Mouse (Mus musculus) lung, embryonic 15.5 days (tissue): ENCODE data around the gene Fam187b. TPM values are rescaled to one million over a fixed set of nuclear protein-coding genes. Genes with fewer than 3 reads are reported as not detected.
"Not testable (repeated sequence)": the region's sequence is repeated elsewhere in the genome, so short reads cannot be mapped to it uniquely, and the experiment has no call there.

Experiments
- ATAC-seq: fragments of 200-750 bp; cut with Nextera tagmentation; 2 replicates; pipeline ENCODE4 v1.8.0; 2017; ENCODE audit warnings: moderate number of reproducible peaks, borderline replicate concordance; ENCODE audit not compliant: low FRiP score, low TSS enrichment; ENCODE audit errors: extremely low read depth
- H3K27ac ChIP-seq: fragments of 300-500 bp; sonication (generic); 2 replicates; pipeline ENCODE4 v1.5.1; 2015; ENCODE audit warnings: moderate library complexity, mild to moderate bottlenecking, inconsistent platforms
- H3K27me3 ChIP-seq: fragments of 300-500 bp; sonication (generic); 2 replicates; pipeline ENCODE4 v1.6.1; 2015; ENCODE audit warnings: inconsistent platforms
- H3K36me3 ChIP-seq: fragments of 300-500 bp; sonication (generic); 2 replicates; pipeline ENCODE4 v1.6.1; 2015; ENCODE audit warnings: inconsistent platforms
- H3K4me1 ChIP-seq: fragments of 300-500 bp; sonication (generic); 2 replicates; pipeline ENCODE4 v1.6.1; 2015; ENCODE audit warnings: inconsistent platforms
- H3K4me2 ChIP-seq: fragments of 300-500 bp; sonication (generic); 2 replicates; pipeline ENCODE4 v1.6.1; 2015; ENCODE audit warnings: inconsistent platforms, mild to moderate bottlenecking, moderate library complexity
- H3K4me3 ChIP-seq: fragments of 300-500 bp; sonication (generic); 2 replicates; pipeline ENCODE4 v1.5.1; 2015; ENCODE audit warnings: mild to moderate bottlenecking, inconsistent platforms
- H3K9ac ChIP-seq: fragments of 300-500 bp; sonication (generic); 2 replicates; pipeline ENCODE4 v1.6.1; 2015; ENCODE audit warnings: inconsistent platforms
- H3K9me3 ChIP-seq: fragments of 300-500 bp; sonication (generic); 2 replicates; pipeline ENCODE4 v1.6.1; 2016; ENCODE audit warnings: inconsistent platforms
- WGBS: fragments of 180-500 bp; shearing (Covaris S2); methylation state at CpG from one replicate; pipeline ENCODE4 v1.1.7; 2015; 5-methylcytosine and 5-hydroxymethylcytosine counted together
- polyA plus RNA-seq: library from polyadenylated mRNA; unstranded; fragments of >200 nt; fragmentation: Nextera tagmentation; extraction: Ambion mirVana; gene quantifications from 2 replicates; pipeline ENCODE4 v1.2.1, GENCODE M21; 2015

Fam187b gene
- polyA plus RNA-seq = 6.3 TPM in 2 replicates

DNA sequence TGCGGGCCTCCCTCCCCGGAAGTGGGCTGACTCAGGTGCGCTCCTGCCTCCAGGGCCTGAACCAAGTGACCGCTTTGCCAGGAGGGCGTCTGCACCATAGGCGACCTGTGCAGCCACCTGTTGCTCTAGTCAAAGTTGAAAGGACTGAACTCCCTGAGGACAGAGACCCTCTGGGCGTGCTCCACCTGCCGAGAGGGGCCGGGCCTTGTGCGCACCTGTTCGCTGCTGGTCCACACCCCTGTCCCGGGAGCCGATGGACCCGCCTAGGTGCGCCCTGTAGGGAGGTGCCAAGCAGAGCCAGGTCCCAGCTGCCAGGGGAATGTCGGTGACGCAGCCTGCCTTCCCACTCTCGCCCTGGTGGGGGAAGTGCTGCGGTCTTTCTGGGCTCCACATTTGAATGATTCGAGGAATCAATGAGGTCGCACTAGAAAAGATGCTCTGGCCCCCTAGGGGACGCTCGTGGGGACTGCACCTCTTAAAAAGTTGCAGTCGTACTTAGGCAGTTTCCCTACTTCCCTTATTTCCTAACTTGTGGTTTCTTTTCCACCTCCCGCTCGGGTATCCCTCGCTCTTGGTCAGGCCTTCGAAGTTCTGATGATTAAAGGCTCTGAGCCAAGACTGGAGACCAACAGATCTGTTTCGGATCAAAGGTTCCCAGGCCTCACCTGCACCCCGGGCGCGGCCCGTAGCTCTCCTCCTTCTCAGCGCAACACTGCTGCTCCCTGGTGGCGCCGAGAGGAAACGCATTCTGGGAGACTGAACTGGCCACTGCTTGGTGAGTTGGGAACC, at the start of gene Fam187b:
TSS of gene Fam187b (plus strand) at position 290 of the 789 bp plus-strand sequence.
- H3K27ac ChIP-seq = peak within 1 kb of the TSS; percentile 96
- H3K9me3 ChIP-seq = no peaks in the 10 kb centered on the region
- H3K4me2 ChIP-seq = peak within 1 kb of the TSS; percentile 61
- ATAC-seq = peak; percentile 92
- H3K4me3 ChIP-seq = peak within 1 kb of the TSS; percentile 56
- under 1% methylated on average over 37 of the region's 37 CpGs for WGBS
- peak within 1 kb of the TSS; percentile 55 for H3K9ac ChIP-seq
- H3K4me1 ChIP-seq = peaks cover 13% of the 10 kb centered on the region; the same call in 1 of the 2 replicates
- 0 out of 2 replicates have a peak, but pooled peaks cover 4% of the 10 kb centered on the region for H3K36me3 ChIP-seq
- H3K27me3 ChIP-seq = peaks cover 21% of the 10 kb centered on the region

DNA sequence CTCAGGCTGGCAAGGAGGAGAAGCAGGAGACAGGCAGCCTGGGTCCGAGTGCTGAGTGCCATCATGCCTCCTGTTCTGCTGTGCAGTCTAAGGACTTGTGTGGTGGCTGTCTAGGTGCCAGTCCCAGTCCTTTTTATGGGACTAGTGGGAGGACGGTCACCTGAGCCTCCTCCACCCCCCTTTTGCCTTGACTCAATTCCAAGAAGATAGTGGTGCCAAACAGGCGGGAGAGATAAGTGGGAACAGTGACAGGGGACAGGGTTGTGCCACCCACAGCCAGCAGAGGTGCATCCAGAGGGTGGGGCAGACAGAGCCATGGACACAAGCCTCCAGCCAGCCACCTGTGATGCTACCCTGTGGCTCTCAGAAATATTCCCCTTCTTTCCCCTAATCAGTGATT, 49.5 kb upstream of the Fam187b start:
- Histone ChIP-seq H3K4me2 (no peak overlapping the region), H3K27ac (no peak overlapping the region), H3K27me3 (no peaks in the 10 kb centered on the region), H3K9me3 (no peaks in the 10 kb centered on the region), H3K9ac (no peak overlapping the region), H3K4me1 (no peaks in the 10 kb centered on the region), H3K4me3 (no peak overlapping the region), H3K36me3 (no peaks in the 10 kb centered on the region)
- WGBS = 45% methylated on average over 3 of the region's 3 CpGs
- no peak for ATAC-seq

DNA sequence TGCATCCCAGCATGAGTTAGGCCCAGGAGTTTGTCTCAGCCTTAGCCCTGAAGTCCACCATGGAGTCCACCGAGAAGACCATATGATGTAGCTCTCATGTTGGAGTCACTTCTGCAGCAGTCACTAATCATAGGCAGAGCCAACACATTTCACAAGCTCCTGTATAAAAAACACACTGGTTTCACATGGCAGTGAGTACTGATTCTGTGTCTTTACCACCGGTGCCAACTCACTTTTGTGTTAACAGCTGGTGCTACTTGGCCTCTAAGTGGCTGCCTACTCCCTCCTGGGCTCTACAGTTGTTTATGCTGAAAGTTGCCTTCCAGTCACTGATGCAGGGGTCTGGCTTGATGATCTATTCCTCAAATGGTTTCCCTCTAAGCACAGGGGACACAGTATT, 49.0 kb upstream of the Fam187b start, which contains the start of gene Hamp2:
TSS of gene Hamp2 (minus strand) at position 101 of the 400 bp plus-strand sequence.
- 73% methylated on average over 2 of the region's 2 CpGs for WGBS
- H3K9me3 ChIP-seq, H3K9ac ChIP-seq, ATAC-seq, H3K27ac ChIP-seq, H3K4me2 ChIP-seq, H3K4me1 ChIP-seq, H3K36me3 ChIP-seq, H3K27me3 ChIP-seq, H3K4me3 ChIP-seq: not testable (repeated sequence)

DNA sequence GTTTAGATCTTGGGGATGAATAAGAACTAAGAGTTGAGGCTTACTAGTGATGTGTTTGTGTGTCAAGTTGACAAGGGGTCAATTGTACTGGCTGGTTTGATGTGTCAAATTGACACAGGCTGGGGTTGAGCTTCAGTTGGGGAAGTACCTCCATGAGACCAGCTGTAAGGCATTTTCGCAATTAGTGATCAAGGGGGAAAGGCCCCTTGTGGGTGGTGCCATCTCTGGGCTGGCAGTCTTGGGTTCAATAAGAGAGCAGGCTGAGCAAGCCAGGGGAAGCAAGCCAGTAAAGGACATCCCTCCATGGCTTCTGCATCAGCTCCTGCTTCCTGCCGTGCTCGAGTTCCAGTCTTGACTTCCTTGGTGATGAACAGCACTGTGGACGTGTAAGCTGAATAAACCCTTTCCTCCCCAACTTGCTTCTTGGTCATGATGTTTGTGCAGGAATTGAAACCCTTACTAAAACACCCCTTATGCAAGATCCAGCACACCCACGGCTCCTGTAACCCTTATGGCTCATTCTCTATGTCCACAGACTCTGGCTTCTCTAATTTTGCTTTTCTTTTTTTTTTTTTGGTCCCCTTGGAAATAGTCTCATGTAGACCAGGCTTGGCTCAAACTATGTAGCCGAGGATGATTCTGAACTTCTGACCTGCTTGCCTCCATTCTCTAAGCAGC, 38.0 kb upstream of the Fam187b start:
- H3K4me3 ChIP-seq, H3K36me3 ChIP-seq, H3K4me1 ChIP-seq, H3K27ac ChIP-seq, ATAC-seq, H3K4me2 ChIP-seq, H3K9me3 ChIP-seq, H3K27me3 ChIP-seq, H3K9ac ChIP-seq: not testable (repeated sequence)
- 65% methylated on average over 6 of the region's 6 CpGs for WGBS

DNA sequence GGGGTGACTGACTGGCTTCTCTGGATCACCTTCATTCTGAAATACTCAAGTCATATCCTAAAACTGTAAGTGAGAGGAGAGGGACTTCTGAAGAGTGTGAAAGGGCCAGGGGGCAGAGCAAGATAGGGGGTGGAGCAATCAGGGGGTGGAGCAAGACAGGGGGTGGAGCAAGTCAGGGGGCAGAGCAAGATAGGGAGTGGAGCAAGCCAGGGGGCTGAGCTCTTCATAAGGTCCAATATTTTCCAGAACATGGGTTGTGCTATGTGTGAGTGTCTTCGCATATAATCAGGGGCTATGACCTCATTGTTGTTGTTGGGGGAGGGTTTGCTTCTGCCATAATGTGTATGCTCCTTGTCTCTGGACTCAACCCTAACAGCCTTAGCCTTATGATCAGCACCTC, 33.5 kb upstream of the Fam187b start:
- not testable (repeated sequence) for H3K27ac ChIP-seq, H3K4me1 ChIP-seq, H3K36me3 ChIP-seq, H3K4me3 ChIP-seq, H3K27me3 ChIP-seq, ATAC-seq, H3K4me2 ChIP-seq, H3K9ac ChIP-seq, H3K9me3 ChIP-seq
- WGBS = 85% methylated on average over 1 of the region's 1 CpGs

DNA sequence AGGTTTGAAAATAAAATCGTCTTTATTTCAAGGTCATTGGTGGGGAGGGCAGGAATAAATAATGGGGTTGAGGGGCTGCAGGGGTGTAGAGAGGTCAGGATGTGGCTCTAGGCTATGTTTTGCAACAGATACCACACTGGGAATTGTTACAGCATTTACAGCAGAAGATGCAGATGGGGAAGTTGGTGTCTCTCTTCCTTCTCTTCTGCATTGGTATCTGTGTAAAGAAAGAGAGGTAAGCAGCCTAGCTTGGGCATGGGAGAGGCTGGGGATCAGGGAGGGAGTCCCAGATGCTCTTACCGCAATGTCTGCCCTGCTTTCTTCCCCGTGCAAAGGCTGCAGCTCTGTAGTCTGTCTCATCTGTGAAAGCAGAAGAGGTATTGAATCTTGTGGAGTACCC, 31.2 kb upstream of the Fam187b start:
- not testable (repeated sequence) for H3K27ac ChIP-seq, H3K27me3 ChIP-seq, ATAC-seq, H3K4me1 ChIP-seq, H3K4me2 ChIP-seq, H3K4me3 ChIP-seq, H3K9ac ChIP-seq, H3K36me3 ChIP-seq, H3K9me3 ChIP-seq
- WGBS = 40% methylated on average over 3 of the region's 3 CpGs

DNA sequence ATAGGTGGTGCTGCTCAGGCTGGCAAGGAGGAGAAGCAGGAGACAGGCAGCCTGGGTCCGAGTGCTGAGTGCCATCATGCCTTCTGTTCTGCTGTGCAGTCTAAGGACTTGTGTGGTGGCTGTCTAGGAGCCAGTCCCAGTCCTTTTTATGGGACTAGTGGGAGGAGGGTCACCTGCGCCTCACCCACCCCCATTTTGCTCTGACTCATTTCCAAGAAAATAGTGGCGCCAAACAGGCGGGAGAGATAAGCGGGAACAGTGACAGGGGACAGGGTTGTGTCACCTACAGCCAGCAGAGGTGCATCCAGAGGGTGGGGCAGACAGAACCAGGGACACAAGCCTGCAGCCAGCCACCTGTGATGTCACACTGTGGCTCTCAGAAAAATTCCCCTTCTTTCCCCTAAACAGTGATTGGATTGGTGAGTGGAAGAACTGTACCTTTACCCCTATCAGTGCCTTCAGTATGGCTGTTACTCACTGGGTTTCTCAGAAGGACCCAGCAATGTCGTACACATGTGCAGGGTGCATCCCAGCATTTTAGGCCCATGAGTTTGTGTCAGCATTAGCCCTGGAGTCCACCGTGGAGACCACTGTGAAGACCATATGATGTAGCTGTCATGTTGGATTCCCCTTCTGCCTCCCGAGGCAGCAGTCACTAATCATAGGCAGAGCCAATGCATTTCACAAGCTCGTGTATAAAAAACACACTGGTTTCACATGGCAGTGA, 29.5 kb upstream of the Fam187b start, which contains the start of gene Hamp:
TSS of gene Hamp (minus strand) at position 124 of the 727 bp plus-strand sequence.
- no peaks in the 10 kb centered on the region for H3K27me3 ChIP-seq
- no peaks in the 10 kb centered on the region for H3K9me3 ChIP-seq
- WGBS = 57% methylated on average over 9 of the region's 9 CpGs
- H3K4me2 ChIP-seq = no peak within 1 kb of the TSS
- no peak within 1 kb of the TSS for H3K27ac ChIP-seq
- ATAC-seq = no peak
- H3K4me3 ChIP-seq = no peak within 1 kb of the TSS
- H3K9ac ChIP-seq = no peak within 1 kb of the TSS
- H3K36me3 ChIP-seq = peaks cover 6% of the 10 kb centered on the region
- no peaks in the 10 kb centered on the region for H3K4me1 ChIP-seq

DNA sequence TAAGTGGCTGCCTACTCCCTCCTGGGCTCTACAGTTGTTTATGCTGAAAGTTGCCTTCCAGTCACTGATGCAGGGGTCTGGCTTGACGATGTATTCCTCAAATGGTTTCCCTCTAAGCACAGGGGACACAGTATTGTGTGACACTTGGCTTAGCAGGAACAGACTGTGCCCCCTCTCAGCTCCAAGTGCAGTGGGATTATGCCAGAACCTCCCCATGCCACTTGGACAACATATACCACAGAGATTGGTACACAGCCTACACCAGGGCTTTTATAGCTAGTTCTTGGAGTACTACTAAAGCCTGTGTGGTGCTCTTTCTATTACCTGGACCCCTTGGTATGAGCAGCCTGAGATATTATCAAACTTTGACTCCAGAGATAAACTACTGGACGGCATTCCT, 28.9 kb upstream of the Fam187b start:
- not testable (repeated sequence) for H3K27me3 ChIP-seq, ATAC-seq, H3K4me2 ChIP-seq, H3K9me3 ChIP-seq, H3K4me1 ChIP-seq, H3K4me3 ChIP-seq, H3K9ac ChIP-seq, H3K27ac ChIP-seq
- peaks cover 12% of the 10 kb centered on the region for H3K36me3 ChIP-seq
- 58% methylated on average over 2 of the region's 2 CpGs for WGBS

DNA sequence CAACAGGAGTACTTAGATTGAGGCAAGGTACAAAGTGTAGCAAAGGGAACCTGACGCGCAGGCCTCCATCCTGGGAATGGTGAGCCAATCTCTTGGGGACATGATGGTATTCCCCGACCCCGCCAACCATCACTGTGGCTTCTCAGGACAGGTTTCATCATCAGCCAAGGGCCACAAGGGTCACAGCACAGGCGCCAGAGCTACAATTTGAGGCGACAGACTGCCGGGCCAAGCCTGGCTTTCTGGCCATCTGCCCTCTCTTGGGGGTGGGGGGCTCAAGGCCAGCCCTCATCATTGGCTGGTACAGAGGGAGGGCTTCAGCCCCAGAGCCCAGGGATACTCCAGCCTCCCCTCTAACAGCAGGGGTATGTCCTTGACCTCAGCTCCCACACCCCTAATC, 28.1 kb upstream of the Fam187b start:
- not testable (repeated sequence) for H3K4me1 ChIP-seq, H3K27me3 ChIP-seq, H3K9ac ChIP-seq, H3K4me3 ChIP-seq, H3K4me2 ChIP-seq, H3K27ac ChIP-seq, H3K9me3 ChIP-seq
- ATAC-seq = 0 out of 2 replicates have a peak, but pooled peaks have one; percentile 36
- 79% methylated on average over 7 of the region's 7 CpGs for WGBS
- H3K36me3 ChIP-seq = peaks cover 18% of the 10 kb centered on the region

DNA sequence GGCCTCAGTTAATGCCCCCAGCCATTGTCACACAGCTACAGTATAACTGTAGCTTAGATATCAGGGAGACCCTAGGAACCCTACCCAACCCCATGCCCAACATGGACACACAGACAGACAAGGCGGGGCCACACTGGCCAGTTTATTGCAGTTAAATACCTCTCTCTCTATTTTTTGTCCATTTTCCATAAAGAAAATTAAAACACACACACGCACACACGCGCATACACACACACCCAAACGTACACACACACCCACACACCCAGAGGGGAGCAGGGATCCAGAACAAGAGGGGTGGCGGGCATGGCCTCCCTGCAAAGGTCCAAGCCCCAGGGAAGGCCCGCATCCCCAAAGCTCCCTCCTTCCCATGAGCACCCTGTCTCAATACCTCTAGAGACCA, 27.7 kb upstream of the Fam187b start:
- ATAC-seq = 0 out of 2 replicates have a peak, but pooled peaks have one; percentile 16
- no peak overlapping the region for H3K4me2 ChIP-seq
- H3K4me3 ChIP-seq = no peak overlapping the region
- no peaks in the 10 kb centered on the region for H3K4me1 ChIP-seq
- no peaks in the 10 kb centered on the region for H3K27me3 ChIP-seq
- no peaks in the 10 kb centered on the region for H3K9me3 ChIP-seq
- no peak overlapping the region for H3K27ac ChIP-seq
- peaks cover 21% of the 10 kb centered on the region for H3K36me3 ChIP-seq
- H3K9ac ChIP-seq = no peak overlapping the region
- WGBS = 93% methylated on average over 7 of the region's 7 CpGs

DNA sequence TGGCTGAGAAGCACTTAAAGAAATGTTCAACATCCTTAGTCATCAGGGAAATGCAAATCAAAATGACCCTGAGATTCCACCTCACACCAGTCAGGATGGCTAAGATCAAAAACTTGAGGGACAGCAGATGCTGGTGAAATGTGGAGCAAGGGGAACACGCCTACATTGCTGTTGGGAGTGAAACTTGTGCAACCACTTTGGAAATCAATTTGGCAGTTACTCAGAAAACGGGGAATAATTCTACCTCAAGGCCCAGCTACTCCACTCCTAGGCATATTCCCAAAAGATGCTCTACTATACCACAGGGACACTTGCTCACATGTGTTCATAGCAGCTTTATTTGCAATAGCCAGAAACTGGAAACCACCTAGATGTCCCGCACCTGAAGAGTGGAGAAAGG, 23.7 kb upstream of the Fam187b start:
- H3K36me3 ChIP-seq = peaks cover 56% of the 10 kb centered on the region
- not testable (repeated sequence) for H3K4me2 ChIP-seq, H3K27me3 ChIP-seq, H3K9ac ChIP-seq, H3K4me1 ChIP-seq, H3K27ac ChIP-seq, H3K9me3 ChIP-seq, H3K4me3 ChIP-seq, ATAC-seq
- WGBS = 78% methylated on average over 3 of the region's 3 CpGs
